Mouse (Mus musculus) heart, postnatal 0 days (tissue): Measurements from ENCODE around the gene Rplp2.

Experiments used
- CTCF ChIP-seq: IDR thresholded peaks from 2 replicates; pipeline ENCODE4 v1.5.1; 2016; ENCODE audit warnings: antibody characterized with exemption, control low read depth, low read depth
- EP300 ChIP-seq: IDR thresholded peaks from 2 replicates; pipeline ENCODE4 v1.6.1; 2016; ENCODE audit warnings: antibody characterized with exemption, low read depth

DNA sequence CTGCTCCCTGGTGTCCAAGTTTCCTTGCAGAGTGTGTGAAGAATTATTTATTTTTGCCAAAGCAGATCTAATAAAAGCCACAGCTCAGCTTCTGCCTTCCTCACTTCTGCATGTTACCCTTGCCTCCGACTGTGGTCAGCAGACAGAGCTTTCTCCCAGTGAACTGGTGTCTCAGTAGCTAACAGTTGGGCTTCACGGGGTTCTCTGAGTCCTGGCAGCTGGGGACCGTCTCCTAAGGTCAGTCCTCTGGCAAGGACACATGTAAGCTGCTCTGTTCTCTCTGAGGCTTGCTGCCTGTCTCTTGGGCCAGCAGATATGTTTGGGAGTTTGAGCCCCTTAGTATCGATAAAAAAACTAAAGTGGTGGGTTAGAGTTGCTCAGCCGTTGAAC, 12.8 kb downstream of the Rplp2 start:
- TF ChIP-seq CTCF (no peak), EP300 (no peak)
